Mouse (Mus musculus): ENCODE measurements around the gene Pcyt1a.

DNA sequence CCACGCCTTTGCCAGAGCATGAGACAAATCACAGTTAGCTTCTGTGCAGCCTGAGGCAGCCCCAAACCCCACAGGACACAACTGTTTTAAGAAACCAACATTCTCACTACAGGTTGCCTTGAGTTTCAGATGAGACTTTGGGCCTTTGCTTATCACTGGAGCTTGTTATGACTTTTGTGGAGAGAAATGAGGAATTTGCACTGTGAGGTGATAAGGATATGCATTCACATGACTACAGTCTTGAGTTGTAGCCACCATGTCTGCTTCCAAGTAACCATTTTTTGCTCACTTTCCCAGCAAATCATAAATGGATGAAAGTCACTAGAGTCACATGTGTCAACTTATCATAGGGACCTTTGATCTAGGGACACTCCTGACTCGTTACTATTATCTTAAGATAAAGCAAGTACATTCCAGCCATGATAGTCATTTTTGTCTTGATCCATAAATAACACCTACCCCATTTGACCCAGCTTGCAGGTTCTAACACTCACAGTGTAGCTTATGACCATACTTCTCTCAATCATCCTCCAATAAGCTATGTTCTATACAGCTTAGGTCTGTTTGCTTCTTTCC, 15.9 kb downstream of the Pcyt1a start:
- TF ChIP-seq CTCF (IDR thresholded peaks at IDR 0.05; ENCODE audit: borderline replicate concordance, insufficient read depth, low read depth, low read length) = no peak
- TF ChIP-seq POLR2A (IDR thresholded peaks at IDR 0.05; ENCODE audit: borderline replicate concordance, insufficient read depth, low read length) = no peak
